ENCODE assay signal across 23 mouse cellular contexts in the genomic region with DNA sequence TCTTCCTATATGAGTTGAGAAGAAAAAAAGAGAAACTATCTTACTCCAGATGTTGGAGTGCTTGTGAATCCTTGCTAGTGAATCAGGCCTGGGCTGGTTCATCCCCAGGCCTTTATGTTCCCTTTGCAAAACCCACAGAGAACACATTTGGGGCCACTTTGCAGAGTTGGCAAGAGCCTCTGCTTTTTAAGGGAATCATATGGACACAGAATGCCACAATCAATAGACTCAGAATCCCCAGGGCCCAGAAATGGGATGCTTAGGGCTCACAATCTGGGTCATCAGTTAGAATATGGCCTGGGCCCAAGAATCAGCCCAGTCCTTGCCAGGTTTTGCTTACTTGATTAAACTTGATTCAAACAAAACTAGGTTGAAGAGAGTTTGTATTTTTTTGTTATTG. TPM values are rescaled to one million over a fixed set of nuclear protein-coding genes. Genes with fewer than 3 reads are reported as not detected.
"Had no signal": no experiment of that assay in that cellular context is flagged by ENCODE, and none has a peak within 500 bp of the region (broad histone marks: within the 10 kb centered on the region; RNA-seq: fewer than 3 reads in every experiment).

No protein-coding gene starts in this region.

- H3K4me1 ChIP-seq: lung, embryonic 15.5 days; megakaryocyte, embryonic 14.5 days; midbrain, embryonic 10.5 days; midbrain, embryonic 13.5 days; neural tube, embryonic 13.5 days had no signal

- H3K27ac ChIP-seq: limb, embryonic 12.5 days; liver, embryonic 14.5 days; lung, embryonic 15.5 days; midbrain, embryonic 10.5 days; midbrain, embryonic 13.5 days; neural tube, embryonic 13.5 days had no signal

- H3K9me3 ChIP-seq: limb, embryonic 12.5 days; limb, embryonic 15.5 days; lung, embryonic 15.5 days; midbrain, embryonic 10.5 days; midbrain, embryonic 13.5 days; neural tube, embryonic 13.5 days had no signal

- ATAC-seq: liver, postnatal 0 days; midbrain, embryonic 13.5 days; midbrain, embryonic 16.5 days had no signal

- DNase-seq: kidney, adult 18-20 months; kidney, adult 9 months; kidney, postnatal 14 days; kidney, postnatal 4 days; left cerebral cortex, postnatal 4 days; liver, postnatal 0 days; lung, postnatal 10 days; lung, postnatal 36 days; thymus, adult 18-20 months; thymus, postnatal 14 days had no signal

- H3K4me3 ChIP-seq: limb, embryonic 12.5 days; limb, embryonic 15.5 days; lung, embryonic 15.5 days; megakaryocyte, embryonic 14.5 days; midbrain, embryonic 10.5 days; midbrain, embryonic 13.5 days; myocyte; neural tube, embryonic 13.5 days had no signal

- H3K9ac ChIP-seq: limb, embryonic 12.5 days; limb, embryonic 15.5 days; liver, embryonic 14.5 days; liver, postnatal 0 days; lung, embryonic 15.5 days; midbrain, embryonic 13.5 days; neural tube, embryonic 13.5 days had no signal

- H3K27me3 ChIP-seq: limb, embryonic 12.5 days; limb, embryonic 15.5 days; lung, embryonic 15.5 days; megakaryocyte, embryonic 14.5 days; midbrain, embryonic 13.5 days; neural tube, embryonic 13.5 days had no signal

- H3K36me3 ChIP-seq: limb, embryonic 15.5 days; lung, embryonic 15.5 days; midbrain, embryonic 13.5 days; neural tube, embryonic 13.5 days had no signal

- H3K4me2 ChIP-seq: limb, embryonic 12.5 days; limb, embryonic 15.5 days; liver, embryonic 11.5 days; lung, embryonic 15.5 days; midbrain, embryonic 13.5 days; neural tube, embryonic 13.5 days had no signal

RNA-seq across cellular contexts. Expression of gene Tbx15, which starts 36.9 kb away (rescaled TPM):
- polyA plus RNA-seq: small intestine, adult 2 months; spleen, adult 2 months had no signal
